Mouse (Mus musculus) lung, embryonic 16.5 days (tissue): ENCODE measurements around the gene Scrt2. TPM values are rescaled to one million over a fixed set of nuclear protein-coding genes. Genes with fewer than 3 reads are reported as not detected.

Source experiments
- ATAC-seq: fragments of 200-750 bp; cut with Nextera tagmentation; 2 replicates; pipeline ENCODE4 v1.8.0; 2017; ENCODE audit warnings: low read depth, mild to moderate bottlenecking, moderate library complexity
- H3K27ac ChIP-seq: fragments of 300-500 bp; sonication (generic); 2 replicates; pipeline ENCODE4 v1.5.1; 2014; ENCODE audit warnings: mild to moderate bottlenecking, control low read depth, low read length
- H3K27me3 ChIP-seq: fragments of 300-500 bp; sonication (generic); 2 replicates; pipeline ENCODE4 v1.6.1; 2014; ENCODE audit warnings: low read depth, low read length, mixed read lengths; ENCODE audit not compliant: control insufficient read depth, insufficient read depth
- H3K36me3 ChIP-seq: fragments of 300-500 bp; sonication (generic); 2 replicates; pipeline ENCODE4 v1.6.1; 2014; ENCODE audit warnings: low read length; ENCODE audit not compliant: control insufficient read depth, insufficient read depth
- H3K4me1 ChIP-seq: fragments of 300-500 bp; sonication (generic); replicated peaks from 2 replicates; pipeline ENCODE4 v1.6.1; 2014; ENCODE audit warnings: low read length, mixed read lengths; ENCODE audit not compliant: control insufficient read depth, insufficient read depth
- H3K4me2 ChIP-seq: fragments of 300-500 bp; sonication (generic); 2 replicates; pipeline ENCODE4 v1.6.1; 2014; ENCODE audit warnings: low read depth, low read length, control low read depth
- H3K4me3 ChIP-seq: fragments of 300-500 bp; sonication (generic); 2 replicates; pipeline ENCODE4 v1.5.1; 2014; ENCODE audit warnings: mild to moderate bottlenecking, low read length, control low read depth
- H3K9ac ChIP-seq: fragments of 300-500 bp; sonication (generic); 2 replicates; pipeline ENCODE4 v1.6.1; 2014; ENCODE audit warnings: low read length, control low read depth
- H3K9me3 ChIP-seq: fragments of 300-500 bp; sonication (generic); 2 replicates; pipeline ENCODE4 v1.6.1; 2016; ENCODE audit warnings: low read length; ENCODE audit not compliant: control insufficient read depth
- WGBS: fragments of 180-500 bp; shearing (Covaris S2); extraction: QIAGEN DNeasy Blood & Tissue Kit; methylation state at CpG from one replicate; pipeline ENCODE4 v1.1.7; 2014; 5-methylcytosine and 5-hydroxymethylcytosine counted together
- polyA plus RNA-seq: library from polyadenylated mRNA; unstranded; fragments of >200 nt; fragmentation: Nextera tagmentation; extraction: Ambion mirVana; gene quantifications from 2 replicates; pipeline ENCODE4 v1.2.1, GENCODE M21; 2015

Scrt2 gene
- polyA plus RNA-seq, 1 experiment from 2014 or later = not detected

DNA sequence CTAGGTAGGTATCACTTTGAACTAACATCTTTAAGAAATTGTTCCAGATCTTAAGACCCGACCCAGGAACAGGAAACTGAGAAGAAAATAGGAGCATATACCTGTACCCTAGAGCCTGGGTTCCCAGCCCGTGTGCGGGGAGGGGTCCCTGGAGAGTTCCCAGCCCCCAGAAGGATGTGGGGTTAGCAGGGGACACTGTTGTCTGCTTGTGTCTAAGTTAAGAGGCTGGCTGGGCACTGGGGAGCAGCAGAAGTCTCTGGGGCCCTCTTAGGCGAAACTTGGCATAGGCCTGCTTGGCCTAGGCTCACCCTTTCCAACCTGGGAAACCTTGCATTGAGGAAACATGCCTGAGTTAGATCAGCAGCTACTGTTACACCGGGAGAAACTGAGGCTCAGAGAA, 63.2 kb downstream of the Scrt2 start:
- peak overlapping the region; percentile 52 for H3K4me3 ChIP-seq
- H3K4me2 ChIP-seq = peak overlapping the region; percentile 87
- H3K36me3 ChIP-seq = no peaks in the 10 kb centered on the region
- no peak overlapping the region for H3K9ac ChIP-seq
- 66% methylated on average over 5 of the region's 5 CpGs for WGBS
- H3K9me3 ChIP-seq = no peaks in the 10 kb centered on the region
- no peak for ATAC-seq
- no peak overlapping the region for H3K27ac ChIP-seq
- H3K27me3 ChIP-seq = peaks cover 33% of the 10 kb centered on the region
- peaks cover 18% of the 10 kb centered on the region for H3K4me1 ChIP-seq

Other genes with a start within 250 kb of the Scrt2 start
- 0.94 and 0.97 TPM in 2 replicates for gene Rspo4, start 238.6 kb upstream of the Scrt2 start, polyA plus RNA-seq
- gene Angpt4, start 170.3 kb upstream of the Scrt2 start, polyA plus RNA-seq = 0.57 and 0.78 TPM in 2 replicates
- gene Fam110a, start 101.3 kb upstream of the Scrt2 start, polyA plus RNA-seq = 33.6 and 34.0 TPM in 2 replicates
- gene Slc52a3, start 85.0 kb upstream of the Scrt2 start, polyA plus RNA-seq = 4.7 and 5.9 TPM in 2 replicates
- gene Srxn1, start 24.0 kb downstream of the Scrt2 start, polyA plus RNA-seq = 5.7 and 5.9 TPM in 2 replicates
- gene Tcf15, start 62.0 kb downstream of the Scrt2 start, polyA plus RNA-seq = 4.7 and 6.1 TPM in 2 replicates
- 79.4 and 84.4 TPM in 2 replicates for gene Csnk2a1, start 145.3 kb downstream of the Scrt2 start, polyA plus RNA-seq
- gene Tbc1d20, start 212.3 kb downstream of the Scrt2 start, polyA plus RNA-seq = 39.2 and 39.3 TPM in 2 replicates